Mouse (Mus musculus) neural tube, embryonic 14.5 days (tissue): Measurements from ENCODE around the gene Klhl29. TPM values are rescaled to one million over a fixed set of nuclear protein-coding genes. Genes with fewer than 3 reads are reported as not detected.

Experiments
- ATAC-seq: fragments of 200-750 bp; cut with Nextera tagmentation; 2 replicates; pipeline ENCODE4 v1.8.0; 2017; ENCODE audit warnings: low read depth, mild to moderate bottlenecking, moderate TSS enrichment, moderate library complexity
- H3K27ac ChIP-seq: fragments of 300-500 bp; sonication (generic); 2 replicates; pipeline ENCODE4 v1.5.1; 2014; ENCODE audit warnings: low read depth, mild to moderate bottlenecking, control low read depth, low read length, moderate library complexity, mixed read lengths
- H3K27me3 ChIP-seq: fragments of 300-500 bp; sonication (generic); 2 replicates; pipeline ENCODE4 v1.6.1; 2014; ENCODE audit warnings: low read length; ENCODE audit not compliant: control insufficient read depth, insufficient read depth
- H3K36me3 ChIP-seq: fragments of 300-500 bp; sonication (generic); 2 replicates; pipeline ENCODE4 v1.6.1; 2014; ENCODE audit warnings: low read length, mixed read lengths; ENCODE audit not compliant: control insufficient read depth, insufficient read depth
- H3K4me1 ChIP-seq: fragments of 300-500 bp; sonication (generic); 2 replicates; pipeline ENCODE4 v1.6.1; 2014; ENCODE audit warnings: low read length; ENCODE audit not compliant: control insufficient read depth, insufficient read depth
- H3K4me2 ChIP-seq: fragments of 300-500 bp; sonication (generic); 2 replicates; pipeline ENCODE4 v1.6.1; 2014; ENCODE audit warnings: mild to moderate bottlenecking, low read depth, low read length, control low read depth
- H3K4me3 ChIP-seq: fragments of 300-500 bp; sonication (generic); 2 replicates; pipeline ENCODE4 v1.5.1; 2014; ENCODE audit warnings: low read depth, low read length, control low read depth, mixed read lengths
- H3K9ac ChIP-seq: fragments of 300-500 bp; sonication (generic); replicated peaks from 2 replicates; pipeline ENCODE4 v1.6.1; 2014; ENCODE audit warnings: low read depth, mild to moderate bottlenecking, control low read depth, low read length, mixed read lengths
- H3K9me3 ChIP-seq: fragments of 300-500 bp; sonication (generic); 2 replicates; pipeline ENCODE4 v1.6.1; 2016; ENCODE audit warnings: low read length; ENCODE audit not compliant: control insufficient read depth
- WGBS: fragments of 180-500 bp; shearing (Covaris S2); extraction: QIAGEN DNeasy Blood & Tissue Kit; methylation state at CpG from one replicate; pipeline ENCODE4 v1.1.7; 2014; 5-methylcytosine and 5-hydroxymethylcytosine counted together
- polyA plus RNA-seq: library from polyadenylated mRNA; unstranded; fragments of >200 nt; fragmentation: Nextera tagmentation; extraction: Ambion mirVana; gene quantifications from 2 replicates; pipeline ENCODE4 v1.2.1, GENCODE M21; 2014

The Klhl29 gene
- polyA plus RNA-seq, 1 experiment from 2014 or later, result 6.1 TPM

DNA sequence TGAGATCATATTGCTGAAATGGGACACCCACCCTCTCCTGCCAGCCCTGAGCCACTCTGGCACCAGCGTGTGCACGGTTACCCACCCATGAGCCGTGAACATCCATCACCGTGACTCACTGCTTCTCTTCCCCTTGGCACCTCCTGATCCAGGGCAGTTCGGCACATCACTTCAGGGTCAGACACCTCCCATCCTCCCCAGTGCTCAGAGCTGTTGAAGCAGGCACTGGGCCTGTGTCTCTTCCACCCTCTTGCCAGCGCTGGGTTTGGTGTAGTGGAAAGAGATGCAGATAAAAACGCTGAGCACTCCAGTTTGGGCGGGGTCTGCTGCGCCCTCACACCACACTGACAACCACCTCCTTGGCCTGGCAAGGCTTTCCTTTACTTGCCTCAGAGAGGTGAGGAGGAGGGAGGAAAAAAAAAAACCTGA, 129.3 kb downstream of the Klhl29 start:
- no peak for ATAC-seq

DNA sequence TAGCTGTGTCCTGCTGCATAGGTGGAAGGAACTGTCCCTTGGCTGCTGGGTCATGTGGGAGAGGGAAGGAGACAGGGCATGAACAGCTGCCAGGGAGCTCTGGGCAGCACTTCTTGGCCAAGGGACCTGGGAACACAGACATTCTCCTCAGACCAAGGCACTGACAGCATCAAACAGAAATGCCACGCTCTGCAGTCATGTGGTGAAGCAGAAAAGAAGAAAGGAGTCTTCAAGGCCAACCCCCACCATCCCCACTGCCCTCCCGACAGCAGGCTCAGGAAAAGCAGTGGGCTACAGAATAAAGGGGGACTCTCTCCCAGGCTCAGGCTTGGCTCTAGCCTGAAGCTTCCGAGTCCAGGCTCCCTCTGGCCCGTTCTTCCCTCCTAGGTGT, 130.3 kb downstream of the Klhl29 start:
- Histone ChIP-seq H3K27ac (no peak overlapping the region), H3K4me2 (no peak overlapping the region), H3K9me3 (no peaks in the 10 kb centered on the region), H3K9ac (no peak overlapping the region), H3K4me3 (no peak overlapping the region), H3K27me3 (no peaks in the 10 kb centered on the region), H3K4me1 (peaks cover 18% of the 10 kb centered on the region; the same call in 1 of the 2 replicates), H3K36me3 (no peaks in the 10 kb centered on the region)
- ATAC-seq, result no peak
- WGBS, result 47% methylated on average over 4 of the region's 4 CpGs

More for the DNA sequence above, 129.3 kb downstream of the Klhl29 start:
- peaks cover 13% of the 10 kb centered on the region; the same call in 1 of the 2 replicates for H3K4me1 ChIP-seq
- H3K27me3 ChIP-seq, result no peaks in the 10 kb centered on the region
- no peak overlapping the region for H3K9ac ChIP-seq
- no peaks in the 10 kb centered on the region for H3K9me3 ChIP-seq
- H3K4me2 ChIP-seq, result no peak overlapping the region
- H3K36me3 ChIP-seq, result no peaks in the 10 kb centered on the region
- H3K4me3 ChIP-seq, result no peak overlapping the region
- WGBS, result 72% methylated on average over 9 of the region's 9 CpGs
- H3K27ac ChIP-seq, result no peak overlapping the region

DNA sequence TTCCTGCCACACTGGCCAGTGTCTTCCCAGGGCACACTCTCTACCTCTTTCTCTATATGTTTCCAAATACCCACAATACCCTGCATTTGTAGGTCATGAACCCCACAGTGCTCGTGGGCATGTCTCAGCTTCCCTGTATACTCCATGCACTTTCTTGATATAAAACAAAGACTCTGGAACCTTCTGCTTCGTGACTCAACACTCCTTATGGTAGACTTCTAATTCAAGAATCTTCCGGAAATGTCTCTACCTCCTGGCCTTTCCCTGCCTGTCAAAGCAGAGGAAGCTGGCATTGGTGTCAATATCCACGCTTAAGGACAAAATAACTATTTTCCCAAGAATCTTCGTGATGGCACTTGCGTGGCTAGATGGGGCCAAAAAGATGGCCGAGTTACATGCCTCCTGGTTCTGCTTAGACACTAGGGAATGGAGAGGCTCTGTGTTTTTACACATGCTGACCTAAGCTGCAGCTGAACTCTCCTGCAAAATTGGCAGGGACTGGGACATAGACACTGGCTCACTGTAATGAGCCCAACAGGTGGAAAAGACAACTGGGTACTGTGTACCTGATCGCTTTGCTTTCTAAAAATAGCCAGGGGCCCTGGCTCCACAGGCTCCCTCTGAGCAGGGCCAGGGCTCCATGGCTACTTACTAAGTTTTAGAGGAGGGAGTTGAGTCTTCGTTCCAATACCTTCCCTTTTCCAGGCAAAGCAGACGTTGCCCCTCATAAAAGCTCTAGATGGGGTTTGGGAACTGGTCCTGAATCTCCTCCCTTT, 130.9 kb downstream of the Klhl29 start:
- H3K27me3 ChIP-seq, result no peaks in the 10 kb centered on the region
- no peak overlapping the region for H3K27ac ChIP-seq
- no peak overlapping the region for H3K4me2 ChIP-seq
- peaks cover 18% of the 10 kb centered on the region; the same call in 1 of the 2 replicates for H3K4me1 ChIP-seq
- no peaks in the 10 kb centered on the region for H3K9me3 ChIP-seq
- 92% methylated on average over 10 of the region's 10 CpGs for WGBS
- no peak for ATAC-seq
- H3K9ac ChIP-seq, result no peak overlapping the region
- H3K36me3 ChIP-seq, result no peaks in the 10 kb centered on the region
- no peak overlapping the region for H3K4me3 ChIP-seq

DNA sequence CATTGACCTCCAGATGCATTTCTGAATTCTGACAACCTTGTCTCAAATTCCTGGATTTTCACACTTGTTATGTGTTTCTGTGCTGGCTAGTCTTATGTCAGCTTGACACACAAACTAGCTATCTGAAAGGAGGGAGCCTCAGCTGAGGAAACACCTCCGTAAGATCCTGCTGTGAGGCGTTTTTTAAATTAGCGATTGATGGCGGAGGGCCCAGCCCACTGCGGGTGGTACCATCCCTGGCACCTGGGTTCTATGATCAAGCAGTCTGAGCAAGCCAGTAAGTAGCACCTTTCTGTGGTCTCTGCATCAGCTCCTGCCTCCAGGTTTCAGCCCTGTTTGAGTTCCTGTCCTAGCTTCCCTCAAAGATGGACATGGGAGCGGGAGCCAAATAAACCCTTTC, 131.6 kb downstream of the Klhl29 start:
- Histone ChIP-seq H3K36me3 (no peaks in the 10 kb centered on the region), H3K4me1 (peaks cover 20% of the 10 kb centered on the region; the same call in 1 of the 2 replicates), H3K27ac (no peak overlapping the region), H3K4me2 (no peak overlapping the region), H3K9ac (no peak overlapping the region), H3K9me3 (no peaks in the 10 kb centered on the region), H3K27me3 (no peaks in the 10 kb centered on the region), H3K4me3 (no peak overlapping the region)
- no peak for ATAC-seq
- 79% methylated on average over 6 of the region's 6 CpGs for WGBS

- Histone ChIP-seq H3K9ac (no peak overlapping the region), H3K27ac (no peak overlapping the region), H3K9me3 (no peaks in the 10 kb centered on the region), H3K4me3 (no peak overlapping the region), H3K36me3 (no peaks in the 10 kb centered on the region), H3K4me1 (peaks cover 20% of the 10 kb centered on the region; the same call in 1 of the 2 replicates), H3K27me3 (no peaks in the 10 kb centered on the region), H3K4me2 (no peak overlapping the region)
- ATAC-seq, result no peak
- WGBS, result 67% methylated on average over 4 of the region's 4 CpGs
Measured at GRCm38 (mm10) chr12:5243449-5243848, 132.0 kb downstream of the Klhl29 start.

GRCm38 (mm10) chr12:5242551-5243330, 132.7 kb downstream of the Klhl29 start:
- no peaks in the 10 kb centered on the region for H3K27me3 ChIP-seq
- no peak overlapping the region for H3K4me3 ChIP-seq
- no peak overlapping the region for H3K27ac ChIP-seq
- H3K36me3 ChIP-seq, result no peaks in the 10 kb centered on the region
- 90% methylated on average over 8 of the region's 8 CpGs for WGBS
- H3K9me3 ChIP-seq, result no peaks in the 10 kb centered on the region
- no peak overlapping the region for H3K9ac ChIP-seq
- peaks cover 18% of the 10 kb centered on the region; the same call in 1 of the 2 replicates for H3K4me1 ChIP-seq
- H3K4me2 ChIP-seq, result no peak overlapping the region
- no peak for ATAC-seq

GRCm38 (mm10) chr12:5239451-5240245, 135.8 kb downstream of the Klhl29 start:
- H3K36me3 ChIP-seq, result no peaks in the 10 kb centered on the region
- H3K4me3 ChIP-seq, result no peak overlapping the region
- no peak overlapping the region for H3K4me2 ChIP-seq
- no peak overlapping the region for H3K9ac ChIP-seq
- no peaks in the 10 kb centered on the region for H3K27me3 ChIP-seq
- peaks cover 7% of the 10 kb centered on the region; the same call in 1 of the 2 replicates for H3K4me1 ChIP-seq
- WGBS, result 45% methylated on average over 17 of the region's 17 CpGs
- 0 out of 2 replicates have a peak overlapping the region, but pooled peaks have one; percentile 6 for H3K27ac ChIP-seq
- ATAC-seq, result peak; percentile 54
- H3K9me3 ChIP-seq, result no peaks in the 10 kb centered on the region

DNA sequence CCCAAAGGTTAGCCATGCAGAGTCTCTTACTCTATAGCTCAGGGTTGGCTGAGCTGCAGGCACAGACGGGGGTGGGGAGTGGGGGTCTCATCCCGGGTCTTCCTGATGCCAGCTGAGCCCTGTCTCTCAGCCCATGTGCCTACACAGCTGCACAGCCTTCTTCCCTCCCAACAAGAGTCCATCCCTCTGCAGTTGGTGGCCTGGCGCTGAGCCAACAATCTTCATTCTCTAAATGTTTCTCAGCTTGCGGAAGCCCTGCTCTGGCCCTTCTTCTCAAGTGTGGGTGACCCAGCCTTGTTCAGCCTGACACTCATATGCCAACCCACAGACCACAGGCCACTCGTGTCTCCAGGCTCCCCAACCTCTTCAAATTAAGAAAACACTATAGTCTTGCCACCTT, 138.4 kb downstream of the Klhl29 start:
- peak; percentile 65; the same call in 1 of the 2 replicates for ATAC-seq
- 56% methylated on average over 5 of the region's 5 CpGs for WGBS

More for the DNA sequence above, 138.4 kb downstream of the Klhl29 start:
- no peak overlapping the region for H3K27ac ChIP-seq
- H3K27me3 ChIP-seq, result no peaks in the 10 kb centered on the region
- H3K4me1 ChIP-seq, result peaks cover 7% of the 10 kb centered on the region; the same call in 1 of the 2 replicates
- no peaks in the 10 kb centered on the region for H3K9me3 ChIP-seq
- no peak overlapping the region for H3K4me3 ChIP-seq
- H3K4me2 ChIP-seq, result no peak overlapping the region
- H3K9ac ChIP-seq, result no peak overlapping the region
- no peaks in the 10 kb centered on the region for H3K36me3 ChIP-seq
